Mouse (Mus musculus) spleen, adult 18-20 months (tissue): ENCODE data around the gene D17H6S53E.
A peak's percentile ranks its signal among the peaks of the same experiment; 100 is the strongest.

ENCODE experiments used
- DNase-seq, 2 experiments: peaks; one replicate each; pipeline ENCODE4 v3.0.0; 2022; ENCODE audit warnings: mixed read lengths in 2 of 2

The D17H6S53E gene

DNA sequence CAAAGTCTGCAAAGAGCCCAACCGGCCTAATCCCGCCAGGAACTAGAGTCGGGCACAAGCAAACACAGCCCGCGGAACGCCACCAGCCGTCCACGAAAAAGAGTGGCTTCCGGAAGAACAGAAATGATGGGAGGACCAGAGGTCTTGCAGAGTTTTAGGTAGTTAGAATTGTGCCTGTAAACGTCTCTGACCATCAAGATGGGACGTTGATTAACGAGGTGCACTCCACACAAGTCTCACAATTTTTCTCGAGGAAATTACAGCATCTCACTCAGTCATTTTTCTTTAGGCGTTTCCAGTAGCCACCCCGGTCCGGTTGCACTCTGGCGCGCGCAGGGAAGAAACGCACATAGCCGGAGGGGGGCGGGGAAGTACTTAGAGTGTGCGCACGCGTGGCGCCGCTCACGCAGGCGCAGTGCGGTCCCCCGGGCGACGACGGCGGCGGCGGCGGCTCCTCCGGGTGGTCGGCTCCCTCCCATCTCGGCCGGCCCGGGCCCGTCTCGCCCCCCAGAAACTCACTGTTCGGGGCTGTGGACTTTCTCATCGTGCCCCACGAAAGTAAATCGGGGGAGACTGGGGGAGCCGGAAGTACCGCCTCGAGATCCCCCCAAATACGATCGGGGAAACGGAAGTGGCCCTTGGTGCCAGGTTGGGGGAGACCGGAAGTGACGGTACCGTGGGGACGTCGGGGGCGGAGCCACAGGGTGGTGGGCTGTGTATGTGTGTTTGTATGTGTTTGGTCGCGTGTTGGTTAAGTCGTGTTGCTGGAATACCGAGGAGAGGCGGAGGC is 8.8 kb downstream of the D17H6S53E start, which contains the start of gene Bag6:
Bag6 (plus strand) TSS at position 378 of the 790 bp plus-strand sequence.
- peak; percentile 88 to 93 for DNase-seq

DNA sequence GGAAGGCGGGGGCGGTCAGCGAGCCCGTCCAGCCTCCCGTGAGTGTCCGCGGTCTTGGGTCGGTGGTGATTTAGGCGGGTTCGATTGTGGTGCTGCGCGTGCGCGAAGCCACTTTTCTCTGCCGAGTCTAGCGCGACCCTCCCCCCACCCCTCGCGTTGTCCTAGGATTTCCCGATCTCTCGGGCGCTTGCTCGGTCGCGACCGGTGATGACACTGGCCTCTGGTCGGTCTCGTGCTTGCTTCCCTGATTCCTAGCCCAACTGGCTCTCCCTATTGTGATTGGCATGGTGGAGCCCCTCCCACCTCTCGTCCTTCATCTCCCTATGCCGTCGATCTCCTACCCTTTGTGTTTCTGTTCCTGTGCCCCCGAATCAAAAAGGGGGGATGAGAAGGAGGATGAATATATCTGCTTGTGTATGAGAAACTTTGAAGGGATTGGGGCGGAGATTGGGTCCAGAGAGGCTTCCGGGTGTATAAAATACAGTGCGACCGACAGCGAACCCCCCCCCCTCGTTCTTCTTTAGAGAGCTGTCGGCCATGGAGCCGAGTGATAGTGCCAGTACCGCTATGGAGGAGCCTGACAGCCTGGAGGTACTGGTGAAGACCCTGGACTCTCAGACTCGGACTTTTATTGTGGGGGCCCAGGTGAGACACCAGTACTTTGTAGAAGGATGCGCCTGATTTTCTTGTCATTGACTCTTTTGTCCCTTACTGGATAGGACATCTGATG is 9.6 kb downstream of the D17H6S53E start:
- no peak for DNase-seq

GRCm38 (mm10) chr17:35139269-35139668 is 13.1 kb downstream of the D17H6S53E start:
- DNase-seq: no peak

GRCm38 (mm10) chr17:35140490-35140996 is 14.4 kb downstream of the D17H6S53E start:
- DNase-seq: no peak

- no peak for DNase-seq
These were observed 15.8 kb downstream of the D17H6S53E start for GRCm38 (mm10) chr17:35141971-35142370.

GRCm38 (mm10) chr17:35146139-35146538 is 20.0 kb downstream of the D17H6S53E start:
- no peak for DNase-seq

- DNase-seq: no peak
These were observed 21.2 kb downstream of the D17H6S53E start for GRCm38 (mm10) chr17:35147348-35147747.

DNA sequence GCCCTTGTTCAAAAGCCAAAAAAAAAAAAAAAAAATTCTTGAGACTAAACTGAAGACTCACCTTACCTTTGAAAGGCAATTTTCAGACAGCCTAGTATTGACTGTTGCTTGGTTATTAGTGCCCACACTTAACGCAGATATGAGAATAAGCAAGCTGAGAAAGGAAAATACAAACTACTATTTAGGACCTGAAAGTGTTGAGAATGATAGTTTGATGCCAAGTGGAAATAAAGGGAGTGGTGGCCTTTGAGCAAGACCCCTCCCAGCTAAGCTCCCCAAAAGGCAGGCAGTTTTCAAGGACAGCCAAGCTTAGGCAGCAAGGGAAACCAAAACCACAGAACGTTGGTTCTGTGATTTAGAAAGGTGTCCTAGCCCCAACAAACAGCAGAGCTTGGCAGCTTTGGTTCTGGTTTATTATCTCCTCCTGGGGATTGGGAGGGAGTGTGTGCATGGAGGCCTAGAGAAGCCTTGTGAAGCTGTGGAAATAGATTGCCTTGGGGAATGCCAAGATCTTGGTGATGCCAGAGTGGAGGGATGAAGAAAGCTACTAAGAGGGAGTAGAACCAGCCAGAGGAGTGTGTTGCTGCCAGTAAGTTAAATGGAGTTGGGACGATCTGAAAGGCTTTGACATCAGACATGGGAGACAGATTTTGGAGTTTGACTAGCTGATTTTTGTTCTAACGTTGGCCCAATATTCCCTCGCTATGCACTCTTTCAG is 21.9 kb downstream of the D17H6S53E start:
- no peak for DNase-seq

- no peak for DNase-seq
These were observed 25.9 kb downstream of the D17H6S53E start for GRCm38 (mm10) chr17:35152121-35152520.

- no peak for DNase-seq
These were observed 26.9 kb downstream of the D17H6S53E start for GRCm38 (mm10) chr17:35153077-35153476.

- no peak for DNase-seq
These were observed 27.8 kb downstream of the D17H6S53E start for GRCm38 (mm10) chr17:35153931-35154330.

- no peak for DNase-seq
These were observed 28.4 kb downstream of the D17H6S53E start for GRCm38 (mm10) chr17:35154616-35155015.

DNA sequence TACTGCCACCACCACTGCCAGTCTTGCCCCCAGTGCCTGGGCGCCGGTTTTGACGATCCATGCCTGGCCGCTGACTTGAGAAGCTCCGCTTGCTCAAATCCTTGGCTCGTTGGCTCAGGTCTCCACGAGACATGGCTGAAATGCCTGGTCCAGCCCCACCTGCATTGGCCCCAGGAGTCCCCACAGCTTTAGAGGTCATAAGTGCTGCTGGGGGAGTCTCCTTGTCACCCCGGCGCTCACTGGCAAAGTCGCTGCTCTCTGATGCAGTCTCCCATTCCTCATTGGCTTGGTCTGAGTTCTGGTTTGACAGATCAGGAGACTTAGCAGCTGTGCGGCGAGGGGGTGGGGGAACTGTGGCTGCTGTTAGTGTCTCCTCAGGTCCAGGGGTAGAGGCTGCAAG is 29.3 kb downstream of the D17H6S53E start:
- no peak for DNase-seq

DNA sequence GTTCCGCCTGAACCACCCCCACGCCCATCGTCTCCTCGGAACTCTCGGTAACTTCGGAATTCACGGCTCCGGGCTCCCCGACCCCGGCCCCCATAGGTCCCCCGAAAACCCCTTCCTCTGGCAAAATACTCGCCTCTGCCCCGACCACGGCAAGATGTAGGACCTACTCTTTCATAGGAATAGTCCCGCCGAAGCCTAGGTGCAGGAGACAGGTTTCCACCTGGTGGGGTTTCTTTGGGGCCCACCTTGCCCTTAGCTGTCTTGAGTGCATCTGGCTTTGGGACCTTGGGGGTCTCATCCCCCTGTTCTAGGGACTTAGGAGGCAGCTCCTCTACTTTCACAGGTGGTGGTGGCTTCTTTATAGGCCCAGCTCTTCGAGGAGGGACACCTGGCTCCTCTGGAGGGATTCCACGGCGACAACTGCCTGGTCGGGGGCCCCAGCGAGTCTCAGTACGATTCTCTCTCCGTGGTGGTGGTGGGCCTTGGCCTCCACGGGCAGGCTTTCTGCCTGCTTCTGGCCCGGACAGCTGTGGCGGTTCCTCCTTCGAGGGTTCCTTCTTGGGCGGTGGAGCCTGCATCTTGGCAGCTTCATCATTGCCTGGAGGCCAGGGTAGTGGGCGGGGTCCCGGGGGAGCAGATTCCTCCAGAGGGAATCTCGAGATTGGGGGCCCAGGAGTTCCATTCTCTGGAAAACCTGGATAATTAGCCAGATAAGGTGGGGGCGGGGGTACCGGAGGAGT is 30.5 kb downstream of the D17H6S53E start:
- DNase-seq: no peak

DNA sequence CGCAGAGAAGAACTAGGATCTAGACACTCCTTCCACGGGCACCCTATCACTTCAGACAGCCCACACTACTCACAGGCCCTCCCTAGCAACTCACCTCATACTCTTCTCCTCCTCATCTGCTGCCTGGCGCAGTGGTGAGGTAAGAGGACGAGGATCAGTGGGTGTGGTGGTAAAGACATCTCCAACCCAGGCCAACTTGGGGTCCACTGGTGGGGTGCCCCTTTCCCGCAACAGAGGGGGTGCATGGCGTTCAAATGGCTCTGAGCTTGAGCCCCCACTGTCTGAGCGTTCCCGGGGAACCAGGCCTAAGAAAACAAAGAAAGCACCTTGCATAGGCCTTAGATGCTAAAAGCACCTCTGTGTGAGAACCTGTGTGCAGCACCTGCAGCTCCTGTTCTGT is 31.1 kb downstream of the D17H6S53E start:
- no peak for DNase-seq

DNA sequence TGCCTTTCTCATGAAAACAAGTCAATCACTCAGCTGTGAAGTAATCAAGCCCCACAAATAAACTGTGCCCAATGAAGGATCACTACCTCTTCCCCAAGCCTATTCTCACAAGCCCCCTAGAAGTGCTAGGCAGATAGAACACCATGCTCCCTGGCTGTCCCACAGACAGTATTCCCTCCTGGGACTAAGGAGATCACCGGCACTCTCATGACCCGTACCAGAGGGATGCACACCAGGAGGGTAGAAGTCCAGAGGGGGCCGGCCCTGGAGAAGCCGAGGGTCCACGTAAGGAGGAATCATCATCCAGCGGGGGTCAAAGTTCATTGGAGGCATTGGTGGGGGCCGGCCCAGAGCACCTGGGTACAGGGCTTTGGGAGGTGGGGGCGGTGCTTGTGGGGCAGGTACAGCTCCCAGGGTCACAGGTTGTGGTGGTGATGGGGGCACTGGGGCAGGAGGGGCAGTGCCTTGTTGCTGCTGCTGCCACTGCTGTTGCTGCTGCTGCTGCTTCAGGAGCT is 31.5 kb downstream of the D17H6S53E start:
- DNase-seq: no peak

- no peak for DNase-seq
These were observed 32.8 kb downstream of the D17H6S53E start for GRCm38 (mm10) chr17:35158850-35159593.

- no peak for DNase-seq
These were observed 33.5 kb downstream of the D17H6S53E start for GRCm38 (mm10) chr17:35159638-35160037.

- no peak for DNase-seq
These were observed 35.2 kb downstream of the D17H6S53E start for GRCm38 (mm10) chr17:35161421-35161820.

DNA sequence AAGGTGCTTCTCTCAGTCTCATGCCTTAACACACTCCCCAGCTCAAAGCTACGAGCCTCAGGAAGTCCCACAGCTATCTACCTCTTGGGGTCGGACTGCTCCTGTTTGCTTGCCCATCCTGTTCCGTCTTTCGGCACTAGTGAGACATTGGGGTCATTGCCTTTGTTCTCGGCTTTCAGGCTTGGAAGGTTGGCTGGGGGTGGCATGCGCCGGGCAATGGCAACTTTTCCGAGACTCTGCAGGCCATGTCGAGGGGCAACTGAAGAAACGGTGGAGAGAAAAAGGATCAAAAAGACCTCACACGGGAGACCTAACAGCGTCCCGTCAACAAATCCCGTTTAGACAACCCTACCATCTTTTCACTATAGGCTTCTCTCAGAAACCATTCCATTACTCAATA is 35.9 kb downstream of the D17H6S53E start:
- DNase-seq: no peak

- DNase-seq: no peak
These were observed 36.6 kb downstream of the D17H6S53E start for GRCm38 (mm10) chr17:35162730-35163129.
